Mouse (Mus musculus) lung, postnatal 0 days (tissue): ENCODE measurements around the gene Tbc1d9b.

Source experiments
- CTCF ChIP-seq: IDR thresholded peaks from 2 replicates; pipeline ENCODE4 v1.5.1; 2016; ENCODE audit warnings: antibody characterized with exemption, mild to moderate bottlenecking
- EP300 ChIP-seq: IDR thresholded peaks from 2 replicates; pipeline ENCODE4 v1.6.1; 2016; ENCODE audit warnings: antibody characterized with exemption, mild to moderate bottlenecking, control low read depth

GRCm38 (mm10) chr11:50127781-50128180 lies 3.4 kb upstream of the Tbc1d9b start:
- TF ChIP-seq CTCF = no peak
- TF ChIP-seq EP300 = no peak
